Mouse (Mus musculus): ENCODE measurements around the gene Adgre5. TPM values are rescaled to one million over a fixed set of nuclear protein-coding genes. Genes with fewer than 3 reads are reported as not detected.
A peak's percentile ranks its signal among the peaks of the same experiment; 100 is the strongest.

The Adgre5 gene
- polyA plus RNA-seq, 1 experiment from 2014 or later, result 10.4 TPM

DNA sequence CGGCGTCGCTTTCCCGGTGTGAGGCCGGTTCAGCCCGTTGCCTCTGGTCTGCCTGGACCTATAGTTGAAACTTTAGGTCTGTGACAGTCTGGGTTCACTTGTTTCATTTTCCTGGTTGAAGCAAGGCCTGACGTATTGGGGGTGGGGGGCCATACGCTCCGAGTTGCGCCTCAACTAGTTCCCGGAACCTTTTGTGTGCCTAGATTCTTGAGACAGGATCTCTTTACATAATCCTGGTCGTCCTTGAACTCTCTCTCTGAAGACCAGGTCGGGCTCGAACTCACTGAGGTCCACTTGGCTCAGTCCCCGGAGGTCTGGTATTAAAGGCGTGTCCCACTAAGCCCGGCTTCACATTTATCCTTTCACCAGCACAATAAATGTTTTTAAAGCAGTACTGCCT is 25.4 kb downstream of the Adgre5 start:
- no peak for ATAC-seq (replicated peaks)
- H3K36me3 ChIP-seq (replicated peaks), result peaks cover 13% of the 10 kb centered on the region
- peaks cover 19% of the 10 kb centered on the region for H3K4me1 ChIP-seq
- peak overlapping the region; percentile 91 for H3K4me2 ChIP-seq
- H3K4me3 ChIP-seq, result peak overlapping the region; percentile 99
- H3K9me3 ChIP-seq, result no peaks in the 10 kb centered on the region
- H3K9ac ChIP-seq, result peak overlapping the region; percentile 87
- H3K27ac ChIP-seq, result peak overlapping the region; percentile 96
- H3K27me3 ChIP-seq (replicated peaks), result 0 out of 2 replicates have a peak, but pooled peaks cover 3% of the 10 kb centered on the region
- WGBS, result 1% methylated on average over 17 of the region's 17 CpGs

GRCm38 (mm10) chr8:83715031-83715690 is 26.0 kb downstream of the Adgre5 start, which contains the start of gene Ddx39:
Gene Ddx39 (plus strand): TSS chr8:83715177.
- peak within 1 kb of the TSS; percentile 87 for H3K9ac ChIP-seq
- whole genome bisulfite sequencing, result under 1% methylated on average over 63 of the region's 63 CpGs
- peak; percentile 100 for ATAC-seq (replicated peaks)

GRCm38 (mm10) chr8:83714676-83715030 is 26.5 kb downstream of the Adgre5 start:
- Histone ChIP-seq H3K4me2 (peak overlapping the region; percentile 50), H3K9me3 (no peaks in the 10 kb centered on the region), H3K4me3 (peak overlapping the region; percentile 99), H3K27me3 (replicated peaks) (0 out of 2 replicates have a peak, but pooled peaks cover 3% of the 10 kb centered on the region), H3K4me1 (peaks cover 19% of the 10 kb centered on the region), H3K9ac (no peak overlapping the region), H3K27ac (peak overlapping the region; percentile 96), H3K36me3 (replicated peaks) (0 out of 2 replicates have a peak, but pooled peaks cover 4% of the 10 kb centered on the region)
- 19% methylated on average over 8 of the region's 8 CpGs for WGBS
- no peak; the same call in 1 of the 2 replicates for ATAC-seq (replicated peaks)

More at GRCm38 (mm10) chr8:83715031-83715690, 26.0 kb downstream of the Adgre5 start, which contains the start of gene Ddx39:
- H3K36me3 ChIP-seq (replicated peaks), result peaks cover 7% of the 10 kb centered on the region; the same call in 1 of the 2 replicates
- peaks cover 19% of the 10 kb centered on the region for H3K4me1 ChIP-seq
- H3K27ac ChIP-seq, result peak within 1 kb of the TSS; percentile 96
- no peaks in the 10 kb centered on the region for H3K9me3 ChIP-seq
- H3K27me3 ChIP-seq (replicated peaks), result 0 out of 2 replicates have a peak, but pooled peaks cover 3% of the 10 kb centered on the region
- peak within 1 kb of the TSS; percentile 99 for H3K4me3 ChIP-seq
- H3K4me2 ChIP-seq, result peak within 1 kb of the TSS; percentile 91

GRCm38 (mm10) chr8:83707554-83707953 is 33.6 kb downstream of the Adgre5 start:
- 76% methylated on average over 8 of the region's 8 CpGs for WGBS
- ATAC-seq (replicated peaks), result no peak
- Histone ChIP-seq H3K9me3 (no peaks in the 10 kb centered on the region), H3K4me1 (no peaks in the 10 kb centered on the region), H3K9ac (no peak overlapping the region), H3K4me3 (no peak overlapping the region), H3K36me3 (replicated peaks) (no peaks in the 10 kb centered on the region), H3K27me3 (replicated peaks) (no peaks in the 10 kb centered on the region), H3K27ac (no peak overlapping the region), H3K4me2 (no peak overlapping the region)

GRCm38 (mm10) chr8:83706411-83706810 is 34.7 kb downstream of the Adgre5 start:
- no peaks in the 10 kb centered on the region for H3K9me3 ChIP-seq
- no peak overlapping the region for H3K4me3 ChIP-seq
- ATAC-seq (replicated peaks), result no peak
- no peak overlapping the region for H3K27ac ChIP-seq
- H3K27me3 ChIP-seq (replicated peaks), result no peaks in the 10 kb centered on the region
- no peaks in the 10 kb centered on the region for H3K4me1 ChIP-seq
- 68% methylated on average over 5 of the region's 5 CpGs for WGBS
- no peaks in the 10 kb centered on the region for H3K36me3 ChIP-seq (replicated peaks)
- H3K9ac ChIP-seq, result no peak overlapping the region
- H3K4me2 ChIP-seq, result no peak overlapping the region

GRCm38 (mm10) chr8:83703426-83703825 is 37.7 kb downstream of the Adgre5 start:
- peaks cover 12% of the 10 kb centered on the region for H3K4me1 ChIP-seq
- no peak overlapping the region for H3K4me3 ChIP-seq
- H3K27ac ChIP-seq, result no peak overlapping the region
- no peak overlapping the region for H3K4me2 ChIP-seq
- H3K9me3 ChIP-seq, result no peaks in the 10 kb centered on the region
- no peaks in the 10 kb centered on the region for H3K36me3 ChIP-seq (replicated peaks)
- no peak overlapping the region for H3K9ac ChIP-seq
- no peaks in the 10 kb centered on the region for H3K27me3 ChIP-seq (replicated peaks)
- 84% methylated on average over 4 of the region's 4 CpGs for WGBS
- ATAC-seq (replicated peaks), result no peak

DNA sequence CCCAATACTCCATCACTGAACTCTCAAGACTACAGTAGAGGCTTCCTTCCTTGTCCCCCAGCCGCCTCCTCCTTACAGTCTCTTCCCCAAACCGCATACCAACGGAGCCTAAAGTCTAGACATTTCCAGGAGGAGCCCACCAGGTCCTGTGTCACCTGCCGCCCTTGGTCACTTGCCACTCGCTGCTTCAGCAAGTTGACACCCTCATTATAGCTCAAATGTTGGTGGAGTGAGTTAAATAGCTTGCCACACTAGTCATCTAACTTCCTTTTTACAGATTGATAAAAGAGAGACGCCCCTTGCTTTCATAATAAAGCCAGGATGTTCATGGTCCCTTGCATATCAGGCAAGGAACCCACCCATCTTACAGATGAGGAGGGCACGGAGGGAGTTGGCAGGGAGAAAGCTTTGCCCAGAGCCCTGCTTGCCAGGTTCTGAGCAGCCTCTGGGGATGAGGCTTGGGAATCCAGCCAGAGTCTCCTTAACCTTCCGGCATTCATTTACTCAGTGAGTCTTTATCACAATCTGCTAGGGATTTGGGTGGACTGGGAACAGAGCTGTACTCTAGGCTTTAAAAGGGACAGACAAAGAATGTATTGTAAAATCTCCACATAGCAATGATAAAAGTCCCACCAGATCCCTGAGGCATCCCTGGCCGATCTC is 40.6 kb downstream of the Adgre5 start:
- no peak overlapping the region for H3K9ac ChIP-seq
- WGBS, result 85% methylated on average over 9 of the region's 9 CpGs
- no peak for ATAC-seq (replicated peaks)

DNA sequence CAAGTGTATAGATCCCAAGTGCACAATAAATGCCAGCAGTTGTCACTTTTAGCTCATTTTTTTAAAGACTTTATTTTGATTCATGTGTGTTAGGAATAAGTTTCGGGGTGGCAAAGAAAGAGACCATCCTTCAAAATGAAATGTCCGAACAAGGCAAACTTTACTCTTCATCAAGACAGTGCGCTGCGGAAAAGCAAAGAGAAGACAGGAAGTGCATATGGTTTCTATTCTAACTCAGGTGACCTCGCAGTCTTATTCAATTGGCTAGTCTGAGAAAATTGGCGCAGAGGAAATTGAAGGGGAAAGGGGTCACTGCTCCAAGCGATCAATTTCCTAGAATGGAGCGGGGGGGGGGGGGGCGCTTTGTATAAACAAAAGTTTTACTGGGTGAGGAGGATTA is 41.6 kb downstream of the Adgre5 start:
- H3K27me3 ChIP-seq (replicated peaks), result no peaks in the 10 kb centered on the region
- peak overlapping the region; percentile 80 for H3K27ac ChIP-seq
- H3K9ac ChIP-seq, result peak overlapping the region; percentile 86; the same call in 1 of the 2 replicates
- peaks cover 33% of the 10 kb centered on the region for H3K4me1 ChIP-seq
- H3K4me2 ChIP-seq, result peak overlapping the region; percentile 88
- no peak for ATAC-seq (replicated peaks)
- H3K4me3 ChIP-seq, result peak overlapping the region; percentile 92
- no peaks in the 10 kb centered on the region for H3K36me3 ChIP-seq (replicated peaks)
- H3K9me3 ChIP-seq, result no peaks in the 10 kb centered on the region
- WGBS, result 48% methylated on average over 9 of the region's 9 CpGs

More for the DNA sequence above, 40.6 kb downstream of the Adgre5 start:
- no peaks in the 10 kb centered on the region for H3K36me3 ChIP-seq (replicated peaks)
- H3K4me2 ChIP-seq, result no peak overlapping the region
- no peak overlapping the region for H3K27ac ChIP-seq
- peaks cover 33% of the 10 kb centered on the region for H3K4me1 ChIP-seq
- H3K9me3 ChIP-seq, result no peaks in the 10 kb centered on the region
- no peaks in the 10 kb centered on the region for H3K27me3 ChIP-seq (replicated peaks)
- no peak overlapping the region for H3K4me3 ChIP-seq

DNA sequence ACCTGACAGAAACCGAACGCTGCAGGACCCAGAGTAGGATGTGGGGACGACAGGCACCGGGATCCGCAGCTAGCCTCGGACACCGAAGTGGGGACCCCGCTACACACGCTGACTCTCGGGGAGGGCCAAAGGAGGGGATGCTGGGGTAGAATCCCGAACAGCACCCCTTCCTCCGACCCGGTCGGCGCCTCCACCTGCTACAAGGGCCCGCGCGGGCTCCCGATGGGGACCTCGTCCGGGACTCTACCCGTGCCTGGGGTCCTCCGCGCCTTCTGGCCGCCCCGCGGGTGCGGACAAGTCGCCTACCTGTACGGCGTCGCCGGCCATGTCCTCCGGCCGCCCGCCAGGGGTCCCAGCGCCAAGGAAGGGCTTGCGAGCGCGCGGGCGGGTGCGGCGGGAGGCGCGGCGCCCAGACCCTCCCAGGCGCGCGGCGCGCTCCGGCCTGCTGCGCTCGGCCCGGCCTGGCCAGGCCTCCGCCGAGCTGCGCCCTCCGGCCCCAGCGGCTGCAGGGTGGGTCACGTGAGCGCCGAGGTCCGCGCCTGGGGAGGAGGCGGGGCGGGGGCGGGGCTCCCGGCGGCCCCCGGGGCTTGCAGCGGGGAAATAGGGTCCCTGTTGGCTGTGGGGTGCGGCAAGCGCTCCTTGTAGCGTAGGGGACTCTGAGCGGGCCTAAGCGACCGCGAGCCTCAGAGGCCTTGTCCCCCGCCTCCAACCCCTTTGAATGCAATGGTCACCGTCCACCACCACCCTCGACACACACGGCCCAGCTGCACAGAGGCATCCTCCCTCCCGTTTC is 42.3 kb downstream of the Adgre5 start, which contains the start of gene Pkn1:
TSS of gene Pkn1 (minus strand) at position 519 of the 793 bp plus-strand sequence.
- Histone ChIP-seq H3K9me3 (no peaks in the 10 kb centered on the region), H3K4me2 (peak within 1 kb of the TSS; percentile 88), H3K27ac (peak within 1 kb of the TSS; percentile 80), H3K27me3 (replicated peaks) (no peaks in the 10 kb centered on the region), H3K4me3 (peak within 1 kb of the TSS; percentile 92), H3K9ac (peak within 1 kb of the TSS; percentile 86), H3K36me3 (replicated peaks) (no peaks in the 10 kb centered on the region), H3K4me1 (peaks cover 33% of the 10 kb centered on the region)
- WGBS, result under 1% methylated on average over 78 of the region's 85 CpGs
- ATAC-seq (replicated peaks), result peak; percentile 89

GRCm38 (mm10) chr8:83698291-83698660 is 42.9 kb downstream of the Adgre5 start:
- peak overlapping the region; percentile 80 for H3K27ac ChIP-seq
- peaks cover 33% of the 10 kb centered on the region for H3K4me1 ChIP-seq
- no peaks in the 10 kb centered on the region for H3K36me3 ChIP-seq (replicated peaks)
- H3K27me3 ChIP-seq (replicated peaks), result no peaks in the 10 kb centered on the region
- H3K4me2 ChIP-seq, result peak overlapping the region; percentile 88
- H3K9me3 ChIP-seq, result no peaks in the 10 kb centered on the region
- peak overlapping the region; percentile 86 for H3K9ac ChIP-seq
- WGBS, result 3% methylated on average over 15 of the region's 15 CpGs
- peak; percentile 50 for ATAC-seq (replicated peaks)
- H3K4me3 ChIP-seq, result peak overlapping the region; percentile 92

GRCm38 (mm10) chr8:83697374-83698220 is 43.5 kb downstream of the Adgre5 start:
- H3K4me2 ChIP-seq, result peak overlapping the region; percentile 88
- no peaks in the 10 kb centered on the region for H3K36me3 ChIP-seq (replicated peaks)
- H3K9ac ChIP-seq, result peak overlapping the region; percentile 86
- peak overlapping the region; percentile 92 for H3K4me3 ChIP-seq
- H3K27me3 ChIP-seq (replicated peaks), result no peaks in the 10 kb centered on the region
- 59% methylated on average over 19 of the region's 19 CpGs for WGBS
- ATAC-seq (replicated peaks), result peak; percentile 15
- no peaks in the 10 kb centered on the region for H3K9me3 ChIP-seq
- peaks cover 33% of the 10 kb centered on the region for H3K4me1 ChIP-seq
- peak overlapping the region; percentile 80; the same call in 1 of the 2 replicates for H3K27ac ChIP-seq

Measured in midbrain, embryonic 15.5 days (tissue).